In the genomic region with DNA sequence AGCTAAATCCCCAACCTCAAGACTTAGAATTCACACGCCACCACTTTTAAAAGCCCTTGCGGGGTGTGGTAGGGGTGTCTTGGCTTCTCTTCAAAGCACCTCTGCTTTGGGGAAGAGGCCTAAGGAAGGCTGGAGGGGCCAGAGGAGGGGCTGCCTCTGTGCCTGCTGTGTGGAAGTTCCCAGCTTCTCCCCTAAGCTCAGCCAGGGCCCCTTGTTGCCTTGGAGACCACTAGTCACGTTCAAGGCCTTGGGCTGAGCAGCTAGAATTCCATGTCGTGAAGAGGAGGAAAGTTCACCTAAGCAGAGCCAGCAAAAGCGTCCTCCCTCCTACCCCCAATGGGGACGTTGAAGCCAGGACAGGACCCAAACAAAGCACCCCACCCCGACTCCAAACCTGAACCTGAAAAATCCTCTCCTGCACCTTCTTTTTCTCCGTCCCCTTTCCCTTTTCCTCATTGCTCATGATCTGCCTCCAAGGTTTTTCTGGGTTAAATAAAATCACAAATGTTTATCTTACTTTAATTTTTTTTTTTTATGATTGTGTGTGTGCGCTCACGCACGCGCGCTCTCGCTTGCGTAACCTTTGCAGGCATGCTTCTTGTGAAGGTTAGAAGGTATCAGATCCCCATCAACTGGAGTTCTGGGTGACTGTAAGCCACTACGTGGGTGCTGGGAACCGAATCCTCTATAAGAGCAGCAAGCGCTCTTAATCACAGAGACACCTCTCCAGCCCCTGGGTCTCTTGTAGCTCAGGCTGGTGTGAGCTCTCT, we compare ENCODE assay signal across 7 mouse cellular contexts. TPM values are rescaled to one million over a fixed set of nuclear protein-coding genes. Genes with fewer than 3 reads are reported as not detected.
DNase-seq lines count a peak whose midpoint lies in the region; ATAC-seq and TF ChIP-seq lines count a peak whose summit lies in the region.

No protein-coding gene starts in this region.

- no peaks in the 10 kb centered on the region for H3K36me3 ChIP-seq in hindbrain, embryonic 11.5 days (ENCODE audit: control insufficient read depth, insufficient read depth, low read length)
- H3K36me3 ChIP-seq in midbrain, embryonic 14.5 days (ENCODE audit: control insufficient read depth, insufficient read depth, low read length), result no peaks in the 10 kb centered on the region

- no peaks in the 10 kb centered on the region for H3K9me3 ChIP-seq in hindbrain, embryonic 11.5 days (ENCODE audit: control insufficient read depth, low read length)
- H3K9me3 ChIP-seq in midbrain, embryonic 14.5 days (ENCODE audit: control insufficient read depth, low read length), result no peaks in the 10 kb centered on the region

- peaks cover 8% of the 10 kb centered on the region; the same call in 1 of the 2 replicates for H3K4me1 ChIP-seq in hindbrain, embryonic 11.5 days (replicated peaks; ENCODE audit: control insufficient read depth, insufficient read depth, low read length)
- peaks cover 37% of the 10 kb centered on the region for H3K4me1 ChIP-seq in midbrain, embryonic 14.5 days (ENCODE audit: control insufficient read depth, insufficient read depth, low read length)

- peak; percentile 20 for DNase-seq in NIH3T3 (ENCODE audit: low read depth)
- DNase-seq in adrenal gland, postnatal 14 days, result peak; percentile 81
- DNase-seq in hindbrain, embryonic 11.5 days (ENCODE audit: low spot score), result peak; percentile 83
- peak; percentile 82 for DNase-seq in midbrain, embryonic 14.5 days
- no peak for DNase-seq in right cerebral cortex, postnatal 4 days
- no peak for DNase-seq in left cerebral cortex, adult 2 months (ENCODE audit: extremely low spot score in 1 of 2, low spot score in 2 of 2)
- DNase-seq in gastrocnemius, postnatal 14 days, result no peak

- intact Hi-C loops in left cerebral cortex, adult 2 months (cut with DNase I), result no loop called here
- intact Hi-C loops in gastrocnemius, postnatal 14 days (cut with DNase I; ENCODE audit: low total_unique reads), result no loop called here

- H3K27ac ChIP-seq in hindbrain, embryonic 11.5 days (ENCODE audit: low read depth, low read length), result peak overlapping the region; percentile 56; the same call in 1 of the 2 replicates
- peak overlapping the region; percentile 67 for H3K27ac ChIP-seq in midbrain, embryonic 14.5 days (replicated peaks; ENCODE audit: low read depth, low read length)
- H3K27ac ChIP-seq in left cerebral cortex, adult 2 months, result no peak overlapping the region

- H3K9ac ChIP-seq in hindbrain, embryonic 11.5 days (ENCODE audit: low read depth, low read length), result 0 out of 2 replicates have a peak overlapping the region, but pooled peaks have one; percentile 23
- H3K9ac ChIP-seq in midbrain, embryonic 14.5 days (replicated peaks; ENCODE audit: low read length), result no peak overlapping the region

- ATAC-seq in hindbrain, embryonic 11.5 days (ENCODE audit: low FRiP score), result peak; percentile 69
- ATAC-seq in midbrain, embryonic 14.5 days (ENCODE audit: low FRiP score, low TSS enrichment), result peak; percentile 37; the same call in 1 of the 2 replicates

- no peak overlapping the region for H3K4me3 ChIP-seq in hindbrain, embryonic 11.5 days (ENCODE audit: low read depth, low read length)
- no peak overlapping the region for H3K4me3 ChIP-seq in midbrain, embryonic 14.5 days (replicated peaks; ENCODE audit: low read depth, low read length)
- no peak overlapping the region for H3K4me3 ChIP-seq in left cerebral cortex, adult 2 months

- no peaks in the 10 kb centered on the region for H3K27me3 ChIP-seq in hindbrain, embryonic 11.5 days (ENCODE audit: control insufficient read depth, insufficient read depth, low read length)
- no peaks in the 10 kb centered on the region for H3K27me3 ChIP-seq in midbrain, embryonic 14.5 days (ENCODE audit: control insufficient read depth, insufficient read depth, low read length)

- H3K4me2 ChIP-seq in hindbrain, embryonic 11.5 days (replicated peaks; ENCODE audit: low read depth, low read length), result no peak overlapping the region
- H3K4me2 ChIP-seq in midbrain, embryonic 14.5 days (ENCODE audit: low read length), result peak overlapping the region; percentile 30

- WGBS in hindbrain, embryonic 11.5 days, result 63% methylated on average over 18 of the region's 18 CpGs
- 51% methylated on average over 18 of the region's 18 CpGs for WGBS in midbrain, embryonic 14.5 days

- no peak for TF ChIP-seq CTCF in left cerebral cortex, adult 2 months (IDR thresholded peaks at IDR 0.05)

RNA-seq across cellular contexts. Expression of a gene that starts 0.6 kb away (rescaled TPM):
- 18.4 and 20.9 TPM in 2 replicates for total RNA-seq in adrenal gland, postnatal 14 days (2021)
- 6.2 and 11.0 TPM in 2 replicates for polyA plus RNA-seq in hindbrain, embryonic 11.5 days (2014; fragmentation: Nextera tagmentation; extraction: Ambion mirVana)
- polyA plus RNA-seq in midbrain, embryonic 14.5 days (2014; fragmentation: Nextera tagmentation; extraction: Ambion mirVana), result 3.1 and 4.5 TPM in 2 replicates
- 1 to 10 TPM; 2.2 to 2.4 TPM for total RNA-seq in left cerebral cortex, adult 2 months (2021)
- 1 to 10 TPM; 5.8 to 6.5 TPM for total RNA-seq in gastrocnemius, postnatal 14 days (2021)

RNA-seq across cellular contexts. Expression of a gene that starts 9.0 kb away (rescaled TPM):
- 1.3 and 1.6 TPM in 2 replicates for total RNA-seq in adrenal gland, postnatal 14 days (2021)
- 1.5 and 1.7 TPM in 2 replicates for polyA plus RNA-seq in hindbrain, embryonic 11.5 days (2014; fragmentation: Nextera tagmentation; extraction: Ambion mirVana)
- polyA plus RNA-seq in midbrain, embryonic 14.5 days (2014; fragmentation: Nextera tagmentation; extraction: Ambion mirVana), result 6.4 and 8.7 TPM in 2 replicates
- 10 to 100 TPM; 62.3 to 67.7 TPM for total RNA-seq in left cerebral cortex, adult 2 months (2021)
- under 1 TPM in 1 of 2 experiments, not detected in 1; 0.04 TPM for total RNA-seq in gastrocnemius, postnatal 14 days (2021)

RNA-seq across cellular contexts. Expression of a gene that starts 32.4 kb away (rescaled TPM):
- 4.6 and 5.6 TPM in 2 replicates for total RNA-seq in adrenal gland, postnatal 14 days (2021)
- 17.6 and 19.5 TPM in 2 replicates for polyA plus RNA-seq in hindbrain, embryonic 11.5 days (2014; fragmentation: Nextera tagmentation; extraction: Ambion mirVana)
- 60.8 and 69.8 TPM in 2 replicates for polyA plus RNA-seq in midbrain, embryonic 14.5 days (2014; fragmentation: Nextera tagmentation; extraction: Ambion mirVana)
- total RNA-seq in left cerebral cortex, adult 2 months (2021), result 100 to 1,000 TPM; 106 to 118 TPM
- total RNA-seq in gastrocnemius, postnatal 14 days (2021), result not detected

RNA-seq across cellular contexts. Expression of a gene that starts 35.9 kb away (rescaled TPM):
- 90.9 and 93.2 TPM in 2 replicates for total RNA-seq in adrenal gland, postnatal 14 days (2021)
- 96.9 and 97.3 TPM in 2 replicates for polyA plus RNA-seq in hindbrain, embryonic 11.5 days (2014; fragmentation: Nextera tagmentation; extraction: Ambion mirVana)
- 112 and 118 TPM in 2 replicates for polyA plus RNA-seq in midbrain, embryonic 14.5 days (2014; fragmentation: Nextera tagmentation; extraction: Ambion mirVana)
- total RNA-seq in left cerebral cortex, adult 2 months (2021), result 100 to 1,000 TPM; 163 to 168 TPM
- total RNA-seq in gastrocnemius, postnatal 14 days (2021), result 10 to 100 TPM; 56.3 to 67.8 TPM

RNA-seq across cellular contexts. Expression of a gene that starts 47.4 kb away (rescaled TPM):
- total RNA-seq in adrenal gland, postnatal 14 days (2021), result 24.6 and 27.2 TPM in 2 replicates
- polyA plus RNA-seq in hindbrain, embryonic 11.5 days (2014; fragmentation: Nextera tagmentation; extraction: Ambion mirVana), result 7.8 and 11.0 TPM in 2 replicates
- 115 and 116 TPM in 2 replicates for polyA plus RNA-seq in midbrain, embryonic 14.5 days (2014; fragmentation: Nextera tagmentation; extraction: Ambion mirVana)
- 100 to 1,000 TPM; 304 to 311 TPM for total RNA-seq in left cerebral cortex, adult 2 months (2021)
- total RNA-seq in gastrocnemius, postnatal 14 days (2021), result 10 to 100 TPM in 1 of 2 experiments, 1 to 10 TPM in 1; 9.2 to 11.8 TPM

Comparison
In these comparisons a context has a peak if more than half of its experiments do, and no peak if none do; other contexts are left out.
1. DNase-seq: peak in NIH3T3 (single experiment), adrenal gland, postnatal 14 days (single experiment), hindbrain, embryonic 11.5 days (single experiment) and midbrain, embryonic 14.5 days (single experiment); none in right cerebral cortex, postnatal 4 days (single experiment), left cerebral cortex, adult 2 months (0 of 2) and gastrocnemius, postnatal 14 days (single experiment).
2. RNA of a gene that starts 9.0 kb away (total RNA-seq): 62.3 to 67.7 TPM in left cerebral cortex, adult 2 months; 1.3 to 1.6 TPM in adrenal gland, postnatal 14 days and 0.04 TPM in gastrocnemius, postnatal 14 days; every median in the first group is over 10 times any median in the second.
3. RNA of a gene that starts 32.4 kb away (total RNA-seq): 106 to 118 TPM in left cerebral cortex, adult 2 months; 4.6 to 5.6 TPM in adrenal gland, postnatal 14 days and not detected in gastrocnemius, postnatal 14 days; every median in the first group is over 10 times any median in the second.